Mouse (Mus musculus) hindbrain, postnatal 0 days (tissue): ENCODE data around the gene Trpc5. TPM values are rescaled to one million over a fixed set of nuclear protein-coding genes. Genes with fewer than 3 reads are reported as not detected.

Experiments
- ATAC-seq: fragments of 200-750 bp; cut with Nextera tagmentation; 2 replicates; pipeline ENCODE4 v1.8.0; 2017; ENCODE audit warnings: mild to moderate bottlenecking, moderate TSS enrichment, moderate library complexity
- DNase-seq: peaks from one replicate; pipeline ENCODE4 v3.0.0-alpha.2; 2015; ENCODE audit warnings: low spot score
- H3K27ac ChIP-seq: fragments of 300-500 bp; sonication (generic); 2 replicates; pipeline ENCODE4 v1.5.1; 2014; ENCODE audit warnings: mild to moderate bottlenecking
- H3K27me3 ChIP-seq: fragments of 300-500 bp; sonication (generic); 2 replicates; pipeline ENCODE4 v1.6.1; 2014; ENCODE audit warnings: low read length, mixed read lengths; ENCODE audit not compliant: insufficient read depth
- H3K36me3 ChIP-seq: fragments of 300-500 bp; sonication (generic); 2 replicates; pipeline ENCODE4 v1.6.1; 2014; ENCODE audit warnings: low read length, mixed read lengths; ENCODE audit not compliant: insufficient read depth
- H3K4me1 ChIP-seq: fragments of 300-500 bp; sonication (generic); 2 replicates; pipeline ENCODE4 v1.6.1; 2014; ENCODE audit warnings: antibody characterized with exemption, low read length, mixed read lengths; ENCODE audit not compliant: insufficient read depth
- H3K4me2 ChIP-seq: fragments of 300-500 bp; sonication (generic); 2 replicates; pipeline ENCODE4 v1.6.1; 2014; ENCODE audit warnings: low read depth, mild to moderate bottlenecking, low read length, moderate library complexity, mixed read lengths
- H3K4me3 ChIP-seq: fragments of 300-500 bp; sonication (generic); 2 replicates; pipeline ENCODE4 v1.5.1; 2014; ENCODE audit warnings: low read length
- H3K9ac ChIP-seq: fragments of 300-500 bp; sonication (generic); replicated peaks from 2 replicates; pipeline ENCODE4 v1.6.1; 2014; ENCODE audit warnings: mild to moderate bottlenecking, low read length, moderate library complexity, mixed read lengths
- H3K9me3 ChIP-seq: fragments of 300-500 bp; sonication (generic); 2 replicates; pipeline ENCODE4 v1.6.1; 2016; ENCODE audit warnings: low read length, mixed read lengths
- CTCF ChIP-seq: IDR thresholded peaks from 2 replicates; pipeline ENCODE4 v1.5.1; 2016; ENCODE audit warnings: antibody characterized with exemption, control low read depth, low read depth
- WGBS: fragments of 180-500 bp; shearing (Covaris S2); extraction: QIAGEN DNeasy Blood & Tissue Kit; methylation state at CpG from one replicate; pipeline ENCODE4 v1.1.7; 2014; 5-methylcytosine and 5-hydroxymethylcytosine counted together
- polyA plus RNA-seq: library from polyadenylated mRNA; unstranded; fragments of >200 nt; fragmentation: Nextera tagmentation; extraction: Ambion mirVana; gene quantifications from 2 replicates; pipeline ENCODE4 v1.2.1, GENCODE M21; 2015
- total RNA-seq: library from RNA; depleted of rRNA; stranded (reverse); fragments of >200 nt; gene quantifications from 2 replicates; pipeline ENCODE4 v1.2.3, GENCODE M21; 2014; rRNA removed

The Trpc5 gene
- total and polyA plus RNA-seq, 2 experiments from 2014 or later: 3.5 to 15.0 TPM

GRCm38 (mm10) chrX:144403526-144403925, 284.5 kb downstream of the Trpc5 start:
- Histone ChIP-seq H3K27ac (no peak overlapping the region), H3K4me2 (no peak overlapping the region), H3K27me3 (no peaks in the 10 kb centered on the region), H3K36me3 (no peaks in the 10 kb centered on the region), H3K9me3 (no peaks in the 10 kb centered on the region), H3K9ac (no peak overlapping the region), H3K4me3 (no peak overlapping the region), H3K4me1 (no peaks in the 10 kb centered on the region)
- 36% methylated on average over 7 of the region's 7 CpGs for WGBS
- DNase-seq: peak; percentile 61
- peak; percentile 92 for TF ChIP-seq CTCF
- peak; percentile 71; the same call in 1 of the 2 replicates for ATAC-seq

- DNase-seq (no peak), ATAC-seq (no peak)
- Histone ChIP-seq H3K4me1 (no peaks in the 10 kb centered on the region), H3K4me2 (no peak overlapping the region), H3K36me3 (no peaks in the 10 kb centered on the region), H3K4me3 (no peak overlapping the region), H3K27ac (no peak overlapping the region), H3K9ac (no peak overlapping the region), H3K27me3 (no peaks in the 10 kb centered on the region), H3K9me3 (no peaks in the 10 kb centered on the region)
- TF ChIP-seq CTCF: no peak
- WGBS: 84% methylated on average over 2 of the region's 2 CpGs
These were observed 313.8 kb downstream of the Trpc5 start for GRCm38 (mm10) chrX:144374196-144374595.

GRCm38 (mm10) chrX:144338355-144338754, 349.6 kb downstream of the Trpc5 start:
- no peak for DNase-seq
- no peaks in the 10 kb centered on the region for H3K27me3 ChIP-seq
- no peak for TF ChIP-seq CTCF
- H3K4me2 ChIP-seq: no peak overlapping the region
- no peaks in the 10 kb centered on the region for H3K36me3 ChIP-seq
- H3K9ac ChIP-seq: no peak overlapping the region
- ATAC-seq: no peak
- H3K4me3 ChIP-seq: no peak overlapping the region
- no peaks in the 10 kb centered on the region for H3K4me1 ChIP-seq
- no peak overlapping the region for H3K27ac ChIP-seq
- H3K9me3 ChIP-seq: no peaks in the 10 kb centered on the region

- no peaks in the 10 kb centered on the region for H3K4me1 ChIP-seq
- H3K9ac ChIP-seq: no peak overlapping the region
- no peaks in the 10 kb centered on the region for H3K36me3 ChIP-seq
- H3K27me3 ChIP-seq: no peaks in the 10 kb centered on the region
- H3K4me2 ChIP-seq: no peak overlapping the region
- no peak overlapping the region for H3K4me3 ChIP-seq
- no peak overlapping the region for H3K27ac ChIP-seq
- DNase-seq (no peak), ATAC-seq (no peak)
- TF ChIP-seq CTCF: no peak
- no peaks in the 10 kb centered on the region for H3K9me3 ChIP-seq
These were observed 350.0 kb downstream of the Trpc5 start for GRCm38 (mm10) chrX:144337938-144338337.

GRCm38 (mm10) chrX:144335332-144336015, 352.5 kb downstream of the Trpc5 start:
- no peak overlapping the region for H3K27ac ChIP-seq
- DNase-seq (no peak), ATAC-seq (no peak)
- H3K36me3 ChIP-seq: no peaks in the 10 kb centered on the region
- no peak overlapping the region for H3K4me3 ChIP-seq
- no peaks in the 10 kb centered on the region for H3K4me1 ChIP-seq
- H3K9ac ChIP-seq: no peak overlapping the region
- H3K4me2 ChIP-seq: no peak overlapping the region
- 51% methylated on average over 8 of the region's 8 CpGs for WGBS
- H3K27me3 ChIP-seq: no peaks in the 10 kb centered on the region
- no peak for TF ChIP-seq CTCF
- no peaks in the 10 kb centered on the region for H3K9me3 ChIP-seq

Other genes starting within 250 kb of the Trpc5 start
- gene Trpc5os, start 231.6 kb downstream of the Trpc5 start, total RNA-seq: not detected in 2 replicates
- 0.05 TPM in 2 replicates for gene Trpc5os, start 231.6 kb downstream of the Trpc5 start, polyA plus RNA-seq
- 1.5 and 2.0 TPM in 2 replicates for gene Rtl4, start 727 bp upstream of the Trpc5 start, total RNA-seq
- gene Rtl4, start 727 bp upstream of the Trpc5 start, polyA plus RNA-seq: 1.8 and 1.9 TPM in 2 replicates